Comparison of ENCODE assay signal across 19 mouse cellular contexts in genomic region chr7:143419585-143420160, GRCm38 (mm10). TPM values are rescaled to one million over a fixed set of nuclear protein-coding genes. Genes with fewer than 3 reads are reported as not detected.
DNase-seq lines count a peak whose midpoint lies in the region; ATAC-seq and TF ChIP-seq lines count a peak whose summit lies in the region.
"Had no signal": no experiment of that assay in that cellular context is flagged by ENCODE, and none has a peak within 500 bp of the region (broad histone marks: within the 10 kb centered on the region; RNA-seq: fewer than 3 reads in every experiment).

No protein-coding gene starts in this region.

- no peaks in the 10 kb centered on the region for H3K27me3 ChIP-seq in intestine, embryonic 16.5 days (replicated peaks; ENCODE audit: control insufficient read depth, insufficient read depth, low read length)
- no peaks in the 10 kb centered on the region for H3K27me3 ChIP-seq in kidney, postnatal 0 days (ENCODE audit: insufficient read depth, low read length)
- no peaks in the 10 kb centered on the region for H3K27me3 ChIP-seq in stomach, embryonic 16.5 days (ENCODE audit: control insufficient read depth, insufficient read depth, low read length)

- H3K36me3 ChIP-seq in intestine, embryonic 16.5 days (ENCODE audit: control insufficient read depth, insufficient read depth, low read length), result no peaks in the 10 kb centered on the region
- H3K36me3 ChIP-seq in kidney, postnatal 0 days (ENCODE audit: insufficient read depth, low read length), result no peaks in the 10 kb centered on the region
- H3K36me3 ChIP-seq in stomach, embryonic 16.5 days (ENCODE audit: control insufficient read depth, insufficient read depth, low read length), result no peaks in the 10 kb centered on the region
- H3K36me3 ChIP-seq: hindbrain, embryonic 12.5 days; limb, embryonic 10.5 days had no signal

- H3K4me3 ChIP-seq in intestine, embryonic 16.5 days (ENCODE audit: low read length), result no peak overlapping the region
- H3K4me3 ChIP-seq in kidney, postnatal 0 days (replicated peaks; ENCODE audit: low read depth, low read length), result no peak overlapping the region
- no peak overlapping the region for H3K4me3 ChIP-seq in stomach, embryonic 16.5 days (replicated peaks; ENCODE audit: low read length)
- H3K4me3 ChIP-seq: hindbrain, embryonic 12.5 days; left cerebral cortex, adult 2 months; limb, embryonic 10.5 days had no signal

- H3K27ac ChIP-seq in intestine, embryonic 16.5 days (ENCODE audit: low read length), result peak overlapping the region; percentile 42
- H3K27ac ChIP-seq in kidney, postnatal 0 days, result no peak overlapping the region
- no peak overlapping the region for H3K27ac ChIP-seq in stomach, embryonic 16.5 days (ENCODE audit: low read length)
- H3K27ac ChIP-seq: hindbrain, embryonic 12.5 days; left cerebral cortex, adult 2 months; limb, embryonic 10.5 days had no signal

- WGBS in intestine, embryonic 16.5 days, result 60% methylated on average over 4 of the region's 4 CpGs
- WGBS in kidney, postnatal 0 days, result 69% methylated on average over 4 of the region's 4 CpGs
- WGBS in stomach, embryonic 16.5 days, result 78% methylated on average over 4 of the region's 4 CpGs

- H3K4me1 ChIP-seq in intestine, embryonic 16.5 days (ENCODE audit: control insufficient read depth, insufficient read depth, low read length), result peaks cover 20% of the 10 kb centered on the region
- no peaks in the 10 kb centered on the region for H3K4me1 ChIP-seq in kidney, postnatal 0 days (replicated peaks; ENCODE audit: insufficient read depth, low read length)
- H3K4me1 ChIP-seq in stomach, embryonic 16.5 days (ENCODE audit: control insufficient read depth, insufficient read depth, low read length), result peaks cover 7% of the 10 kb centered on the region; the same call in 1 of the 2 replicates

- ATAC-seq in intestine, embryonic 16.5 days, result peak; percentile 83
- peak; percentile 45; the same call in 1 of the 2 replicates for ATAC-seq in kidney, postnatal 0 days (replicated peaks; ENCODE audit: low FRiP score, low read depth)
- 0 out of 2 replicates have a peak, but pooled peaks have one; percentile 16 for ATAC-seq in stomach, embryonic 16.5 days (ENCODE audit: insufficient read depth, low FRiP score)

- H3K9me3 ChIP-seq in intestine, embryonic 16.5 days (ENCODE audit: control insufficient read depth, low read length), result no peaks in the 10 kb centered on the region
- H3K9me3 ChIP-seq in kidney, postnatal 0 days (replicated peaks; ENCODE audit: low read length), result no peaks in the 10 kb centered on the region
- no peaks in the 10 kb centered on the region for H3K9me3 ChIP-seq in stomach, embryonic 16.5 days (replicated peaks; ENCODE audit: control insufficient read depth, low read length)
- H3K9me3 ChIP-seq: hindbrain, embryonic 12.5 days; limb, embryonic 10.5 days had no signal

- DNase-seq in kidney, adult 8-10 months, result peak; percentile 10 to 12
- no peak for DNase-seq in kidney, postnatal 10 days
- DNase-seq in kidney, postnatal 0 days (ENCODE audit: low spot score), result no peak
- no peak for DNase-seq in adrenal gland, adult (ENCODE audit: inconsistent age in 2 of 2, low spot score in 1 of 2)
- DNase-seq in lung, postnatal 10 days, result no peak
- DNase-seq: adrenal gland, adult 8-10 months; B cell, adult 2 months; cerebellum, adult 8-10 months; heart, postnatal 10 days; layer of hippocampus, adult 9-11 months; lung, adult 2 months; lung, postnatal 4 days; thymus, postnatal 4 days had no signal

- no peak overlapping the region for H3K9ac ChIP-seq in intestine, embryonic 16.5 days (ENCODE audit: low read depth, low read length)
- no peak overlapping the region for H3K9ac ChIP-seq in kidney, postnatal 0 days (ENCODE audit: low read depth, low read length)
- no peak overlapping the region for H3K9ac ChIP-seq in stomach, embryonic 16.5 days (ENCODE audit: low read length)
- H3K9ac ChIP-seq: hindbrain, embryonic 12.5 days had no signal

- no peak for TF ChIP-seq CTCF in kidney, postnatal 0 days (IDR thresholded peaks at IDR 0.05; ENCODE audit: low read depth)

- H3K4me2 ChIP-seq in intestine, embryonic 16.5 days (ENCODE audit: low read depth, low read length), result no peak overlapping the region
- H3K4me2 ChIP-seq in kidney, postnatal 0 days (ENCODE audit: low read length), result no peak overlapping the region
- no peak overlapping the region for H3K4me2 ChIP-seq in stomach, embryonic 16.5 days (ENCODE audit: low read depth, low read length)
- H3K4me2 ChIP-seq: heart, embryonic 11.5 days; hindbrain, embryonic 12.5 days had no signal

RNA-seq across cellular contexts. Expression of gene Cdkn1c, which starts 41.2 kb away (rescaled TPM):
- 522 and 653 TPM in 2 replicates for polyA plus RNA-seq in intestine, embryonic 16.5 days (2015; fragmentation: Nextera tagmentation; extraction: Ambion mirVana)
- polyA plus RNA-seq in kidney, postnatal 0 days (2015; fragmentation: Nextera tagmentation; extraction: Ambion mirVana), result 498 and 594 TPM in 2 replicates
- polyA plus RNA-seq in stomach, embryonic 16.5 days (2015; fragmentation: Nextera tagmentation; extraction: Ambion mirVana), result 402 and 460 TPM in 2 replicates

RNA-seq across cellular contexts. Expression of gene Slc22a18, which starts 53.9 kb away (rescaled TPM):
- 18.2 and 22.7 TPM in 2 replicates for polyA plus RNA-seq in intestine, embryonic 16.5 days (2015; fragmentation: Nextera tagmentation; extraction: Ambion mirVana)
- 22.1 and 22.7 TPM in 2 replicates for polyA plus RNA-seq in kidney, postnatal 0 days (2015; fragmentation: Nextera tagmentation; extraction: Ambion mirVana)
- polyA plus RNA-seq in stomach, embryonic 16.5 days (2015; fragmentation: Nextera tagmentation; extraction: Ambion mirVana), result 11.3 and 15.8 TPM in 2 replicates

Comparison
In these comparisons a context has a peak if more than half of its experiments do, and no peak if none do; other contexts are left out.
1. DNase-seq: peak in kidney, adult 8-10 months (2 of 2); none in kidney, postnatal 10 days (single experiment), kidney, postnatal 0 days (single experiment), adrenal gland, adult (0 of 2) and lung, postnatal 10 days (single experiment).
2. ATAC-seq: peak in every context shown above with its lines; median percentile 83 in intestine, embryonic 16.5 days; 45 in kidney, postnatal 0 days; 16 in stomach, embryonic 16.5 days.